In the genomic region with DNA sequence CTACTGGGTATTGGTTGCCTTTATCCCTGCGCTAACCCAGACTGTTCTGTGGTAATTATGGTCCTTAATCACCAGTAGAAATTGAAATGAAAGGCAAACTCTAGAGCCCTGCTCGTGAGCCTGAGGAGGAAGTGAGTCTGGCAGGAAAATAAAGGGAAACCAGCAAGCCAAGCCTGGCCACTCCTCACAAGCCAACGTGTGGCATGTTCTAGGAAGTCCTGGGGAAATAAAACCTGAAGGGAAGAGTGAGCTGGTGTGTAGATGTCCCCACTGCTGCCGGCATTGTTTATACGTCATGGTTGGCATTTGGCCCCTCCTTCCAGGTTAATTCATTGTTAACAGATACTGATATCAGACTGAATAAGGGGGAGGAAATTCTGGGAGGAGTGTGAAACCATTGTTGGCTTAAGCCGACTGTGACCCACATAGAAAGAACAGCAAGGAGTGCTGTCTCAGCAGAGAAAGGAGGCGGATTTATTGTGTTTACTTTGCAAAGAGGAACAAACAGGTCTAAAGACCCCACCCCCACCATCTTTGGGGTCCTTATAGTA, we compare ENCODE assay signal across 16 mouse cellular contexts.
DNase-seq lines count a peak whose midpoint lies in the region; ATAC-seq lines count a peak whose summit lies in the region.
"Had no signal": no experiment of that assay in that cellular context is flagged by ENCODE, and none has a peak within 500 bp of the region (broad histone marks: within the 10 kb centered on the region; RNA-seq: fewer than 3 reads in every experiment).

No protein-coding gene starts in this region.

- no peak for DNase-seq in heart, embryonic 10.5 days (ENCODE audit: low spot score)
- peak; percentile 34 for DNase-seq in testis, postnatal 10 days (ENCODE audit: low spot score)
- DNase-seq in testis, postnatal 14 days (ENCODE audit: low spot score) = no peak
- DNase-seq in lung, postnatal 4 days = peak; percentile 37 to 41
- no peak for DNase-seq in embryo, embryonic 11 days
- DNase-seq in right cerebral cortex, postnatal 10 days (ENCODE audit: low spot score in 2 of 2) = no peak
- DNase-seq in adrenal gland, adult 8-10 months = no peak
- DNase-seq: cerebellum, adult 9-11 months; gastrocnemius, postnatal 14 days; kidney, adult 8-10 months had no signal

- H3K9ac ChIP-seq in heart, embryonic 12.5 days = no peak overlapping the region
- H3K9ac ChIP-seq: embryonic facial prominence, embryonic 13.5 days; limb, embryonic 12.5 days; midbrain, embryonic 12.5 days; neural tube, embryonic 13.5 days had no signal

- H3K9me3 ChIP-seq in heart, embryonic 10.5 days = no peaks in the 10 kb centered on the region
- no peaks in the 10 kb centered on the region for H3K9me3 ChIP-seq in heart, embryonic 12.5 days (replicated peaks)
- H3K9me3 ChIP-seq: embryonic facial prominence, embryonic 13.5 days; limb, embryonic 12.5 days; midbrain, embryonic 12.5 days; neural tube, embryonic 13.5 days had no signal

- peak overlapping the region; percentile 4; the same call in 1 of the 2 replicates for H3K27ac ChIP-seq in heart, embryonic 10.5 days
- H3K27ac ChIP-seq in heart, embryonic 12.5 days (ENCODE audit: poor library complexity, severe bottlenecking) = no peak overlapping the region
- H3K27ac ChIP-seq: embryonic facial prominence, embryonic 13.5 days; limb, embryonic 12.5 days; midbrain, embryonic 12.5 days; neural tube, embryonic 13.5 days had no signal

- H3K4me2 ChIP-seq in heart, embryonic 12.5 days = no peak overlapping the region
- H3K4me2 ChIP-seq: embryonic facial prominence, embryonic 13.5 days; limb, embryonic 12.5 days; midbrain, embryonic 12.5 days; neural tube, embryonic 13.5 days had no signal

- H3K27me3 ChIP-seq in heart, embryonic 10.5 days (ENCODE audit: insufficient read depth, poor library complexity, severe bottlenecking) = no peaks in the 10 kb centered on the region
- H3K27me3 ChIP-seq in heart, embryonic 12.5 days (replicated peaks) = no peaks in the 10 kb centered on the region
- H3K27me3 ChIP-seq: embryonic facial prominence, embryonic 13.5 days; limb, embryonic 12.5 days; midbrain, embryonic 12.5 days; neural tube, embryonic 13.5 days had no signal

- H3K4me3 ChIP-seq in heart, embryonic 10.5 days = no peak overlapping the region
- H3K4me3 ChIP-seq in heart, embryonic 12.5 days = no peak overlapping the region
- H3K4me3 ChIP-seq: embryonic facial prominence, embryonic 13.5 days; limb, embryonic 12.5 days; midbrain, embryonic 12.5 days; neural tube, embryonic 13.5 days had no signal

- peaks cover 25% of the 10 kb centered on the region for H3K4me1 ChIP-seq in heart, embryonic 10.5 days
- H3K4me1 ChIP-seq in heart, embryonic 12.5 days (replicated peaks) = peaks cover 25% of the 10 kb centered on the region

- H3K36me3 ChIP-seq in heart, embryonic 10.5 days = no peaks in the 10 kb centered on the region
- no peaks in the 10 kb centered on the region for H3K36me3 ChIP-seq in heart, embryonic 12.5 days
- H3K36me3 ChIP-seq: embryonic facial prominence, embryonic 13.5 days; limb, embryonic 12.5 days; midbrain, embryonic 12.5 days; neural tube, embryonic 13.5 days had no signal

- 48% methylated on average over 7 of the region's 7 CpGs for WGBS in heart, embryonic 10.5 days
- WGBS in heart, embryonic 12.5 days = 51% methylated on average over 7 of the region's 7 CpGs

- no peak for ATAC-seq in heart, embryonic 12.5 days (ENCODE audit: insufficient number of reproducible peaks, low FRiP score)
- ATAC-seq: forebrain, embryonic 14.5 days had no signal

Comparison
In these comparisons a context has a peak if more than half of its experiments do, and no peak if none do; other contexts are left out.
1. DNase-seq: peak in testis, postnatal 10 days (single experiment) and lung, postnatal 4 days (2 of 2); none in heart, embryonic 10.5 days (single experiment), testis, postnatal 14 days (single experiment), embryo, embryonic 11 days (single experiment), right cerebral cortex, postnatal 10 days (0 of 2) and adrenal gland, adult 8-10 months (single experiment).